Mouse (Mus musculus) ES-Bruce4 (cell line): Measurements from ENCODE around the gene Nxnl1. TPM values are rescaled to one million over a fixed set of nuclear protein-coding genes. Genes with fewer than 3 reads are reported as not detected.
A peak's percentile ranks its signal among the peaks of the same experiment; 100 is the strongest.

Experiments
- H3K27ac ChIP-seq: 2 replicates; pipeline ENCODE4 v1.5.1; 2012; ENCODE audit warnings: low read length, inconsistent platforms; ENCODE audit not compliant: insufficient read depth
- H3K27me3 ChIP-seq: 2 replicates; pipeline ENCODE4 v1.6.1; 2012; ENCODE audit warnings: mild to moderate bottlenecking, low read length, inconsistent platforms; ENCODE audit not compliant: control insufficient read depth, poor library complexity, insufficient read depth, severe bottlenecking
- H3K36me3 ChIP-seq: 2 replicates; pipeline ENCODE4 v1.6.1; 2012; ENCODE audit warnings: inconsistent platforms, mild to moderate bottlenecking, low read length, moderate library complexity; ENCODE audit not compliant: control insufficient read depth, poor library complexity, insufficient read depth, severe bottlenecking
- H3K4me1 ChIP-seq: one replicate; pipeline ENCODE4 v1.8.1; 2011; ENCODE audit warnings: low read length; ENCODE audit not compliant: control insufficient read depth, insufficient read depth
- H3K4me3 ChIP-seq: 2 replicates; pipeline ENCODE4 v1.5.1; 2011; ENCODE audit warnings: low read depth, mild to moderate bottlenecking, low read length
- H3K9ac ChIP-seq: 2 replicates; pipeline ENCODE4 v1.6.1; 2012; ENCODE audit warnings: low read depth, mild to moderate bottlenecking, inconsistent platforms; ENCODE audit not compliant: poor library complexity, severe bottlenecking
- H3K9me3 ChIP-seq: replicated peaks from 2 replicates; pipeline ENCODE4 v1.6.1; 2012; ENCODE audit warnings: mild to moderate bottlenecking, low read length, inconsistent platforms; ENCODE audit not compliant: control insufficient read depth, poor library complexity, insufficient read depth, severe bottlenecking
- CTCF ChIP-seq: IDR thresholded peaks from one replicate; pipeline ENCODE4 v1.8.1; 2011; ENCODE audit warnings: low read depth, low read length
- EP300 ChIP-seq: IDR thresholded peaks from 2 replicates; pipeline ENCODE4 v1.6.1; 2011; ENCODE audit warnings: low read depth, low read length; ENCODE audit not compliant: insufficient read depth
- POLR2A ChIP-seq: IDR thresholded peaks from one replicate; pipeline ENCODE4 v1.8.1; 2011; ENCODE audit warnings: low read length; ENCODE audit not compliant: insufficient read depth
- polyA plus RNA-seq: library from polyadenylated mRNA; stranded (reverse); fragments of >200 nt; gene quantifications from 2 replicates; pipeline ENCODE4 v1.2.4, GENCODE M21; 2011; ENCODE audit warnings: low read depth; ENCODE audit not compliant: missing spikeins, insufficient read depth, insufficient read length

Nxnl1 gene
- polyA plus RNA-seq = not detected in 2 replicates

DNA sequence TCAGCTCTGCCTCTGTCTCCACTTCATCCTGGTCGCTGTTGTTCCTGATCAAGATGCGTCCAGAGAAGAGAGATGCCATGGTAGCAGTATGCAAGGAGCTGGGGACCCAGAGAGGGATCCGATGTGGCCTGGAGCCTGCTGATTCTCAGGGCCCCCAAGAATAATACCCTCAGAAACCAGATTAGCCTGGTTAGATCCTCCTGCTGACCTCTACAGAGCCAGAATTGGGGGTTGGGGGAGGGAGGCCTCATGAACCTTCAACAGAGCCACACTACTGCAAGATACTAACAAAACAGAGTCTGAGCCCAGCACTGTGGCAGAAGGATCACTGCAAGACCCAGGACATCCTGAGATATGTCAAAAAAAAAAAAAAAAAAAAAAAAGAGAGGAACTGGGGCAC is at the start of gene Nxnl1:
Gene Nxnl1 (minus strand): TSS at position 101 of the 400 bp plus-strand sequence.
- Histone ChIP-seq H3K27ac (no peak within 1 kb of the TSS), H3K9me3 (no peaks in the 10 kb centered on the region), H3K9ac (no peak within 1 kb of the TSS), H3K4me3 (no peak within 1 kb of the TSS), H3K27me3 (peaks cover 3% of the 10 kb centered on the region; the same call in 1 of the 2 replicates), H3K4me1 (peaks cover 3% of the 10 kb centered on the region), H3K36me3 (no peaks in the 10 kb centered on the region)
- TF ChIP-seq CTCF = no peak
- TF ChIP-seq EP300 = no peak
- no peak for TF ChIP-seq POLR2A

DNA sequence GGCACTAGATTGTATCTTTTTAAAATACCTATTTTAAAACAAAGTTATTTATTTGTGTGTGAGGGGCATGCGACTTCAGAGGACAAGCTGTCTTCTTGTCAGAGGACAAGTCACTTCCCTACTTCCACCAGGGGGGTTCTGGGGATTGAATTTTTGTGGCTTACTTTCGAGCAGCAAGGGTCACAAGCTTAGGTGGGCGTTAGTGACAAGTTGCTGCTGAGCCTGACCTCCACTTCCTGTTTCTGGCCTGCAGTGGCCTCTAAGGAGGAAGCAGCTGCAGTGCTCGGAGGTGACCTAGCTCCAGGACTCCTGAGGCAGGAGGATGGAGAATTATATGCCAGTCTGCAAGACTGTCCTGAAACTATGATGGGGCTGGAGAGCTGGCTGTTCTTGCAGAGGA is 47.0 kb upstream of the Nxnl1 start:
- TF ChIP-seq CTCF (no peak), EP300 (no peak), POLR2A (no peak)
- H3K27ac ChIP-seq = no peak overlapping the region

DNA sequence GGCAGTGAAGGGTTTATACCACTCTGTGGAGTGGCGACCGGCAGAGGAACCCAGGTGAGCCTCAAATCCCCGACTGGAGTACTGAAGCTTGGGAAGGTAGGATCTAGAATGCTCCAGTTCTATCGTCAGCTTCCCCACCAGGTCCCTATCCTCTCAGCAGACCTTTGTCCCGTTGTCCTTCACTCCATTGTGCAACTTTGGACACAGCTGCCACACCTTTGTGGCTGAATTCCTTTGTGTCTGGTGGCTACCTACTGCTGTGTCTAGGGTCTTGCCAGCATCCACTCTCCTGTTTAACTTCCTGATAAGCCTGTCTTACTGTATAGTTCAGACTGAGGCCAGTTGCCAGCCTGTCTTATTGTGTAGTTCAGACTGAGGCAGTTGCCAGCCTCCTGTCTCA is 45.7 kb upstream of the Nxnl1 start:
- H3K9ac ChIP-seq = peak overlapping the region; percentile 90
- no peaks in the 10 kb centered on the region for H3K9me3 ChIP-seq
- peaks cover 10% of the 10 kb centered on the region for H3K36me3 ChIP-seq
- H3K4me1 ChIP-seq = no peaks in the 10 kb centered on the region
- TF ChIP-seq EP300 (0 out of 2 replicates have a peak, but pooled peaks have one; percentile 32), CTCF (no peak)
- H3K4me3 ChIP-seq = peak overlapping the region; percentile 90
- no peak overlapping the region for H3K27ac ChIP-seq
- no peaks in the 10 kb centered on the region for H3K27me3 ChIP-seq

More for the DNA sequence above, 47.0 kb upstream of the Nxnl1 start:
- peaks cover 19% of the 10 kb centered on the region for H3K36me3 ChIP-seq
- no peaks in the 10 kb centered on the region for H3K27me3 ChIP-seq
- no peaks in the 10 kb centered on the region for H3K4me1 ChIP-seq
- H3K9ac ChIP-seq = no peak overlapping the region
- H3K4me3 ChIP-seq = no peak overlapping the region
- H3K9me3 ChIP-seq = no peaks in the 10 kb centered on the region

DNA sequence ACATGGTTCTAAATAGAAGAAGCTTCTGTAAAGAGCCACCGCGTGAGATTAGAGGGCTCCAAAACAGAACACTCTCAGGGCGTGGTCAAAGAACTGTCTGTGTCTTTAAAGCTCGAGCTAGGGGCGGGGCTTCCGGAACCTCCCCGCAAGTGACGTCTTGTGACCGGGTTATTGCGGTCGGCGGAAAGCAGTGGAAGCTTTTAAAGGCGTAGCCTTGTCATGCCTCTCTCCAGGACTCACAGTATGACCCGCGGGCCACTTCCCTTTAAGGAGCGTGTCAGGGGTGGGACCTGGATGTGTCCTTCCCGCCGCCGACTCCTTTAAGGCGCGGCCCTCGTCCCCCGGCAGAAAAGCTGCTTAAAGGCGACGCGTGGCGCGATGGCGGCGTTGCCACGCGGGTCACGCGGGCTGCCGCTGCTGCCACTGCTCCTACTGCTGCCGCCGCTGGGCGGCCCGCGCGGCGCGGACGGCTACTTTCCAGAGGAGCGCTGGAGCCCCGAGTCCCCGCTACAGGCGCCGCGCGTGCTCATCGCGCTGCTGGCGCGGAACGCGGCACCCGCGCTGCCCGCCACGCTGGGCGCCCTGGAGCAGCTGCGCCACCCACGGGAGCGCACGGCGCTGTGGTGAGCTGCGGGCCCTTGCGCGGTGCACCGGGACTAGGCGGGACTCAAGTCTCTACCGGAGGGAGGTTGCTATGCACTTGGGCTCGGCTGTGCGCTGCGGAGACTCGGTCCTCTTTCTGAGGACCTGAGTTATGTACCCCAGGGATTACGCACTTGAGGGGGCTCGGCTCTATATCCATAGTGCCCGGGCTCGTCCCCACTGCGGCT is 44.6 kb upstream of the Nxnl1 start, which contains the start of gene Colgalt1:
Gene Colgalt1 (plus strand): TSS at position 177 of the 830 bp plus-strand sequence.
- peak within 1 kb of the TSS; percentile 90 for H3K4me3 ChIP-seq
- H3K36me3 ChIP-seq = peaks cover 10% of the 10 kb centered on the region
- no peak for TF ChIP-seq POLR2A
- TF ChIP-seq EP300 = no peak
- TF ChIP-seq CTCF = no peak
- H3K9me3 ChIP-seq = no peaks in the 10 kb centered on the region
- H3K27me3 ChIP-seq = no peaks in the 10 kb centered on the region
- peak within 1 kb of the TSS; percentile 90 for H3K9ac ChIP-seq
- H3K4me1 ChIP-seq = no peaks in the 10 kb centered on the region
- H3K27ac ChIP-seq = peak within 1 kb of the TSS; percentile 36; the same call in 1 of the 2 replicates

DNA sequence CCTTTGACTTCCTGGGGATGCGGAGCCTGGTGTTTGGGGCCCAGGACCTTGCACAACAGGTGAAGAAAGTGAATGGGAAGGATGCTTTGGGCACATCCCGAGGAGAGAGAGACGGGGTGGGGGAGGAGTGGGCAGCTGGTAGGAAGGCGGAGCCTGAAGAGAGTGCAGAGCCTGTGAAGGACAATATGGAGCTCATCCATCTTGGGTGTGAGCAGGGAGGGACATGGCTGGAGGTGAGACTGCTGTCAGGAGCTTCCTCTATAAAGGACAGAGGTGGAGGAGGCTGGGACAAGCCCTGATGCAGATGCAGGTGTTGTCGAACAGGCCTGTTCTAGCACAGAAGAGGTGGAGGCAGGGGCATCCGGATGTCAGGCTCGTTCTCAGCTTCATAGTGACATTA is 37.6 kb upstream of the Nxnl1 start:
- H3K4me3 ChIP-seq = 0 out of 2 replicates have a peak overlapping the region, but pooled peaks have one; percentile 2
- no peak overlapping the region for H3K9ac ChIP-seq
- H3K4me1 ChIP-seq = peaks cover 5% of the 10 kb centered on the region
- no peaks in the 10 kb centered on the region for H3K36me3 ChIP-seq
- 0 out of 2 replicates have a peak overlapping the region, but pooled peaks have one; percentile 2 for H3K27ac ChIP-seq
- H3K9me3 ChIP-seq = no peaks in the 10 kb centered on the region
- no peaks in the 10 kb centered on the region for H3K27me3 ChIP-seq
- TF ChIP-seq POLR2A (no peak), EP300 (no peak), CTCF (no peak)
